Mouse (Mus musculus): ENCODE measurements around the gene Ccl6. TPM values are rescaled to one million over a fixed set of nuclear protein-coding genes. Genes with fewer than 3 reads are reported as not detected.
A peak's percentile ranks its signal among the peaks of the same experiment; 100 is the strongest.
"Not testable (repeated sequence)": the region's sequence is repeated elsewhere in the genome, so short reads cannot be mapped to it uniquely, and the experiment has no call there.

Gene Ccl6
- total RNA-seq, 2 experiments from 2014 or later = 1.2 to 1.5 TPM

GRCm38 (mm10) chr11:83563754-83564153, 29.1 kb downstream of the Ccl6 start:
- peak in 1 of 2 experiments; percentile 9 for DNase-seq (ENCODE audit: low spot score in 2 of 2)

GRCm38 (mm10) chr11:83562311-83562887, 30.5 kb downstream of the Ccl6 start:
- no peak for DNase-seq (ENCODE audit: low spot score in 2 of 2)

GRCm38 (mm10) chr11:83560405-83560804, 32.5 kb downstream of the Ccl6 start:
- DNase-seq (ENCODE audit: low spot score in 2 of 2) = no peak

GRCm38 (mm10) chr11:83557074-83557473, 35.8 kb downstream of the Ccl6 start:
- no peak for DNase-seq (ENCODE audit: low spot score in 2 of 2)

GRCm38 (mm10) chr11:83556085-83556781, 36.7 kb downstream of the Ccl6 start:
- DNase-seq (ENCODE audit: low spot score in 2 of 2) = peak; percentile 42 to 82

- DNase-seq (ENCODE audit: low spot score in 2 of 2) = no peak
Measured at GRCm38 (mm10) chr11:83551668-83552067, 41.2 kb downstream of the Ccl6 start.

- not testable (repeated sequence) for DNase-seq (ENCODE audit: low spot score in 2 of 2)
Measured at GRCm38 (mm10) chr11:83551037-83551436, 41.9 kb downstream of the Ccl6 start.

- no peak for DNase-seq (ENCODE audit: low spot score in 2 of 2)
Measured at GRCm38 (mm10) chr11:83550186-83550632, 42.7 kb downstream of the Ccl6 start.

GRCm38 (mm10) chr11:83544214-83544613, 48.7 kb downstream of the Ccl6 start:
- DNase-seq (ENCODE audit: low spot score in 2 of 2) = no peak

GRCm38 (mm10) chr11:83541415-83541814, 51.5 kb downstream of the Ccl6 start:
- no peak for DNase-seq (ENCODE audit: low spot score in 2 of 2)

- DNase-seq (ENCODE audit: low spot score in 2 of 2) = no peak
Measured at GRCm38 (mm10) chr11:83540931-83541330, 52.0 kb downstream of the Ccl6 start.

- no peak for DNase-seq (ENCODE audit: low spot score in 2 of 2)
Measured at GRCm38 (mm10) chr11:83538705-83539314, 54.1 kb downstream of the Ccl6 start.

Other genes with a start within 250 kb of the Ccl6 start
- 100 to 1,000 TPM; 219 to 224 TPM for gene Rasl10b, start 183.9 kb downstream of the Ccl6 start, total RNA-seq (2021)
- gene Gas2l2, start 163.6 kb downstream of the Ccl6 start, total RNA-seq (2021) = 1 to 10 TPM in 1 of 2 experiments, under 1 TPM in 1; 0.29 to 1.0 TPM
- not detected for gene 1700020L24Rik, start 155.4 kb downstream of the Ccl6 start, total RNA-seq (2021)
- gene Mmp28, start 130.0 kb downstream of the Ccl6 start, total RNA-seq (2021) = 1 to 10 TPM; 3.2 to 3.3 TPM
- 10 to 100 TPM; 64.1 to 65.9 TPM for gene Taf15, start 120.0 kb downstream of the Ccl6 start, total RNA-seq (2021)
- not detected for gene Heatr9, start 70.9 kb downstream of the Ccl6 start, total RNA-seq (2021)
- not detected for gene Ccl5, start 62.6 kb downstream of the Ccl6 start, total RNA-seq (2021)
- gene Ccl9, start 14.5 kb downstream of the Ccl6 start, total RNA-seq (2021) = 1 to 10 TPM; 5.6 to 6.8 TPM
- gene Rpl9-ps1, start 52.5 kb upstream of the Ccl6 start, total RNA-seq (2021) = not detected
- gene Ccl3, start 56.3 kb upstream of the Ccl6 start, total RNA-seq (2021) = not detected
- not detected for gene Ccl4, start 69.5 kb upstream of the Ccl6 start, total RNA-seq (2021)
- not detected for gene Wfdc17, start 110.9 kb upstream of the Ccl6 start, total RNA-seq (2021)
- not detected for gene Wfdc18, start 115.9 kb upstream of the Ccl6 start, total RNA-seq (2021)
- gene Wfdc21, start 153.9 kb upstream of the Ccl6 start, total RNA-seq (2021) = not detected
- gene Heatr6, start 160.6 kb upstream of the Ccl6 start, total RNA-seq (2021) = 10 to 100 TPM; 16.6 to 19.5 TPM